Mouse (Mus musculus) brain, embryonic 14.5 days (tissue): ENCODE measurements at regions not wholly inside any gene's neighbourhood (a gene's known extent, or its start where the extent isn't known, plus 50 kb on each side); places are given as distances from the start of the nearest gene placed in this dataset.

Experiments
- CTCF ChIP-seq: fragments of 200-500 bp; IDR thresholded peaks from 2 replicates; pipeline ENCODE4 v1.5.1; 2012; ENCODE audit warnings: inconsistent platforms, mild to moderate bottlenecking, moderate library complexity, borderline replicate concordance; ENCODE audit not compliant: insufficient read depth, insufficient read length; ENCODE audit errors: extremely low read depth
- POLR2A ChIP-seq: fragments of 200-500 bp; IDR thresholded peaks from 2 replicates; pipeline ENCODE4 v1.6.1; 2012; ENCODE audit warnings: mild to moderate bottlenecking, inconsistent platforms, borderline replicate concordance; ENCODE audit not compliant: poor library complexity, insufficient read depth, insufficient read length, severe bottlenecking; ENCODE audit errors: extremely low read depth

DNA sequence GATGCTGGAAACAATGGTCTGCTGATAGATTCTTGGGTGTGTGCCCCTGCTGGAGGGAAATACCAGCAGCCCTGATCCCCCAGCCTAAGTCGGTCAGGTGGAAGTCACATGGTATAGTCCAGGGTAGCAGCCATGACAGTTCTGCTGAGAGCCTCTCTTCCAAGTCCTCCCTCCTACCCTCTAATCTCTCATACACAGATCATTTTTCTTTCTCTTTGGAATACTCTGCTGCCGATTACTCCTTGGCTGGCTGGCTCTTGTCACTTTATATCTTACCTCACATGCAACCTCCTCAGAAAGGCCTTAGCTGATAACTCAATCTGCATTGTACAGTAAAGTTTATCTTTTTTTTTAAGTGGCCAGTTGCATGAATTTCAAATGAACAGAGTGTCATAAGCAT lies 162.5 kb upstream of the Kbtbd8 start:
- TF ChIP-seq CTCF (no peak), POLR2A (no peak)
